Mouse (Mus musculus) liver, embryonic 13.5 days (tissue): ENCODE measurements around the gene Serp2. TPM values are rescaled to one million over a fixed set of nuclear protein-coding genes. Genes with fewer than 3 reads are reported as not detected.
"Not testable (repeated sequence)": the region's sequence is repeated elsewhere in the genome, so short reads cannot be mapped to it uniquely, and the experiment has no call there.

ENCODE experiments used
- ATAC-seq: fragments of 200-750 bp; cut with Nextera tagmentation; 2 replicates; pipeline ENCODE4 v1.8.0; 2017; ENCODE audit warnings: low read depth, mild to moderate bottlenecking, moderate number of reproducible peaks, moderate library complexity
- DNase-seq: peaks from one replicate; pipeline ENCODE4 v3.0.0; 2022
- H3K27ac ChIP-seq: fragments of 300-500 bp; sonication (generic); 2 replicates; pipeline ENCODE4 v1.5.1; 2015; ENCODE audit warnings: moderate library complexity, mild to moderate bottlenecking, inconsistent platforms
- H3K27me3 ChIP-seq: fragments of 300-500 bp; sonication (generic); 2 replicates; pipeline ENCODE4 v1.6.1; 2015; ENCODE audit warnings: mild to moderate bottlenecking, inconsistent platforms
- H3K36me3 ChIP-seq: fragments of 300-500 bp; sonication (generic); 2 replicates; pipeline ENCODE4 v1.6.1; 2015; ENCODE audit warnings: mild to moderate bottlenecking, inconsistent platforms
- H3K4me1 ChIP-seq: fragments of 300-500 bp; sonication (generic); replicated peaks from 2 replicates; pipeline ENCODE4 v1.6.1; 2015; ENCODE audit warnings: inconsistent platforms
- H3K4me2 ChIP-seq: fragments of 300-500 bp; sonication (generic); 2 replicates; pipeline ENCODE4 v1.6.1; 2015; ENCODE audit warnings: inconsistent platforms, mild to moderate bottlenecking, moderate library complexity
- H3K4me3 ChIP-seq: fragments of 300-500 bp; sonication (generic); replicated peaks from 2 replicates; pipeline ENCODE4 v1.5.1; 2015; ENCODE audit warnings: mild to moderate bottlenecking, inconsistent platforms
- H3K9ac ChIP-seq: fragments of 300-500 bp; sonication (generic); 2 replicates; pipeline ENCODE4 v1.6.1; 2015; ENCODE audit warnings: mild to moderate bottlenecking, inconsistent platforms
- H3K9me3 ChIP-seq: fragments of 300-500 bp; sonication (generic); replicated peaks from 2 replicates; pipeline ENCODE4 v1.6.1; 2016; ENCODE audit warnings: inconsistent platforms
- WGBS: fragments of 180-500 bp; shearing (Covaris S2); methylation state at CpG from one replicate; pipeline ENCODE4 v1.1.7; 2015; ENCODE audit not compliant: insufficient replicate concordance; 5-methylcytosine and 5-hydroxymethylcytosine counted together
- polyA plus RNA-seq: library from polyadenylated mRNA; unstranded; fragments of >200 nt; fragmentation: Nextera tagmentation; extraction: Ambion mirVana; gene quantifications from 2 replicates; pipeline ENCODE4 v1.2.1, GENCODE M21; 2015

The Serp2 gene
- polyA plus RNA-seq, 1 experiment from 2014 or later: 1.4 TPM

- peak overlapping the region; percentile 51 for H3K4me2 ChIP-seq
- no peaks in the 10 kb centered on the region for H3K9me3 ChIP-seq
- no peaks in the 10 kb centered on the region for H3K27me3 ChIP-seq
- 30% methylated on average over 9 of the region's 9 CpGs for whole genome bisulfite sequencing
- peaks cover 41% of the 10 kb centered on the region for H3K4me1 ChIP-seq
- H3K4me3 ChIP-seq: peak overlapping the region; percentile 18; the same call in 1 of the 2 replicates
- peak overlapping the region; percentile 40 for H3K9ac ChIP-seq
- no peak for DNase-seq
- ATAC-seq: peak; percentile 61
- no peaks in the 10 kb centered on the region for H3K36me3 ChIP-seq
- H3K27ac ChIP-seq: peak overlapping the region; percentile 82
These were observed 11.9 kb upstream of the Serp2 start for GRCm38 (mm10) chr14:76568548-76568947.

DNA sequence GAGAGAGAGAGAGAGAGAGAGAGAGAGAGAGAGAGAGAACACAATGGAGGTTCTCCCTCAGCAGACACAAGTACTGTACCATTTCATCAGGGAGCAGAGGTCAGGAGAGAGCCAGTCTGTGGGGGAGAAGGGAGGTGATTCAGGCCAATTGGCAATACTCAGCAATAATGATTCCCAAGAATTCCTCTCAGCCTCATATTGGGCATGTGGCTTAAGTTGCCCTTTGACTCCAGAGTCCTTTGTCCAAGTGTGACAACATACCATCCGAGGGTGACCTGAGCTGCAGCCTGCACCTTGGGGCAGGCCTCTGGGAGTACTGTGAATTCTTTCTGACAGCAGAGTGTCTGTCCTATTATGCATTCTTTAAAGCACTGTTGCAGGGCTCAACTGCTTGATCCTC is 10.6 kb upstream of the Serp2 start:
- DNase-seq (no peak), ATAC-seq (no peak)
- Histone ChIP-seq H3K9me3 (no peaks in the 10 kb centered on the region), H3K4me3 (no peak overlapping the region), H3K27ac (0 out of 2 replicates have a peak overlapping the region, but pooled peaks have one; percentile 41), H3K9ac (no peak overlapping the region), H3K4me1 (peaks cover 41% of the 10 kb centered on the region), H3K4me2 (no peak overlapping the region), H3K27me3 (no peaks in the 10 kb centered on the region), H3K36me3 (no peaks in the 10 kb centered on the region)
- 74% methylated on average over 1 of the region's 1 CpGs for WGBS

DNA sequence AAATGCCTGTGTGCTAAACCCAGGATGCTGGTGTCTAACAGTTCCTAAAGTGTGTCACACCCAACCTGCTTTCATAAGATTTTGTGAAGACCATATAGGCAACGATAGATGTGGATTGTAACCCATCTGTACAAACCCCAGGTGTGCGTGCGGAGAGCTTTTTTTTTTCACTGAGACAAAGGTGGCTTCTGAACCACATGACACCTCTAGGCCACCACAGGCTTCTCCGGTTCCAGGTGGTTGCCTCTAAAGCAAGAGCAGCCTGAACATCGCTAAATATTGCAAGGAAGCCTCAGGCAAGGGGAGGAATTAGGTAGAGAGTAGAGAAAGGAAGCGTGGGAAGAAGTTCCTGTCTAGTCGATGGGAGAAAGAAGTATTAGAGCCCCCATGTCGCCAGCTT is 10.0 kb upstream of the Serp2 start:
- no peak for ATAC-seq
- DNase-seq: no peak
- Histone ChIP-seq H3K9ac (no peak overlapping the region), H3K4me3 (no peak overlapping the region), H3K4me1 (peaks cover 41% of the 10 kb centered on the region), H3K27ac (no peak overlapping the region), H3K9me3 (no peaks in the 10 kb centered on the region), H3K27me3 (no peaks in the 10 kb centered on the region), H3K36me3 (no peaks in the 10 kb centered on the region), H3K4me2 (no peak overlapping the region)
- WGBS: 81% methylated on average over 8 of the region's 8 CpGs

GRCm38 (mm10) chr14:76566193-76566592 is 9.5 kb upstream of the Serp2 start:
- Histone ChIP-seq H3K4me3 (no peak overlapping the region), H3K36me3 (no peaks in the 10 kb centered on the region), H3K27me3 (no peaks in the 10 kb centered on the region), H3K27ac (no peak overlapping the region), H3K4me1 (peaks cover 42% of the 10 kb centered on the region), H3K9me3 (no peaks in the 10 kb centered on the region), H3K4me2 (no peak overlapping the region), H3K9ac (no peak overlapping the region)
- DNase-seq (no peak), ATAC-seq (no peak)
- WGBS: 74% methylated on average over 4 of the region's 4 CpGs

GRCm38 (mm10) chr14:76559208-76559607 is 2.5 kb upstream of the Serp2 start:
- H3K36me3 ChIP-seq: no peaks in the 10 kb centered on the region
- WGBS: 72% methylated on average over 2 of the region's 2 CpGs
- H3K27me3 ChIP-seq: peaks cover 44% of the 10 kb centered on the region
- no peak overlapping the region for H3K27ac ChIP-seq
- no peak for DNase-seq
- H3K9me3 ChIP-seq: no peaks in the 10 kb centered on the region
- no peak overlapping the region for H3K4me3 ChIP-seq
- no peak overlapping the region for H3K4me2 ChIP-seq
- H3K9ac ChIP-seq: no peak overlapping the region
- no peak for ATAC-seq
- peaks cover 41% of the 10 kb centered on the region for H3K4me1 ChIP-seq

DNA sequence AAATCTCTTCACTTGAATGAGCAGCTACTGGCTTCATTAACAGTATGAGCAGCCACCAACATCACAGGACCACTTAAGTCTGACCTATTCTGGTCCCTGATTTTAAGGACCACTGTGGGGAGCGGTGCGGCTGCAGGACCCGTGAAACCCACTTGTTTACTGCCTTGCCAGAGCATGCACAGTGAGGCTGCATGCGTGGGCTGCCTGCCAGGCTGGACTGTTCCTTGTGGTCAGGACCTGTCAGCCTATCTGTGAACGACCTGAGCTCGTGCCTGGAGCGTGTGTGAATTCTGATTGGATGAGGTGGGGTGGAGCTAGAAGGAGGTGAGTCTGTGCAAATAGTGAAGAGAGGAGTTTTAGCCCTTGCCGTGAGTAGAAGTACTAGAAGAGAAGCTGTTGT is 1.5 kb upstream of the Serp2 start:
- H3K27me3 ChIP-seq: peaks cover 47% of the 10 kb centered on the region
- peaks cover 41% of the 10 kb centered on the region for H3K4me1 ChIP-seq

GRCm38 (mm10) chr14:76556031-76556851 is 448 bp downstream of the Serp2 start:
- DNase-seq (no peak), ATAC-seq (peak; percentile 66)
- Histone ChIP-seq H3K9me3 (no peaks in the 10 kb centered on the region), H3K4me1 (peaks cover 41% of the 10 kb centered on the region), H3K27me3 (peaks cover 50% of the 10 kb centered on the region), H3K27ac (no peak overlapping the region), H3K36me3 (no peaks in the 10 kb centered on the region), H3K4me3 (peak overlapping the region; percentile 62), H3K4me2 (peak overlapping the region; percentile 87), H3K9ac (peak overlapping the region; percentile 66)
- 2% methylated on average over 66 of the region's 67 CpGs for WGBS

More for the DNA sequence above, 1.5 kb upstream of the Serp2 start:
- not testable (repeated sequence) for H3K36me3 ChIP-seq, H3K27ac ChIP-seq, DNase-seq, H3K9ac ChIP-seq, H3K4me3 ChIP-seq, ATAC-seq, H3K9me3 ChIP-seq
- WGBS: 33% methylated on average over 8 of the region's 8 CpGs
- H3K4me2 ChIP-seq: peak overlapping the region; percentile 28

- Histone ChIP-seq H3K9me3 (no peaks in the 10 kb centered on the region), H3K9ac (peak overlapping the region; percentile 66; the same call in 1 of the 2 replicates), H3K27ac (no peak overlapping the region), H3K27me3 (peaks cover 51% of the 10 kb centered on the region), H3K36me3 (no peaks in the 10 kb centered on the region), H3K4me3 (peak overlapping the region; percentile 62), H3K4me2 (peak overlapping the region; percentile 87), H3K4me1 (peaks cover 37% of the 10 kb centered on the region)
- DNase-seq: no peak
- ATAC-seq: no peak
- 64% methylated on average over 18 of the region's 18 CpGs for WGBS
These were observed 1.2 kb downstream of the Serp2 start for GRCm38 (mm10) chr14:76555263-76556030.

DNA sequence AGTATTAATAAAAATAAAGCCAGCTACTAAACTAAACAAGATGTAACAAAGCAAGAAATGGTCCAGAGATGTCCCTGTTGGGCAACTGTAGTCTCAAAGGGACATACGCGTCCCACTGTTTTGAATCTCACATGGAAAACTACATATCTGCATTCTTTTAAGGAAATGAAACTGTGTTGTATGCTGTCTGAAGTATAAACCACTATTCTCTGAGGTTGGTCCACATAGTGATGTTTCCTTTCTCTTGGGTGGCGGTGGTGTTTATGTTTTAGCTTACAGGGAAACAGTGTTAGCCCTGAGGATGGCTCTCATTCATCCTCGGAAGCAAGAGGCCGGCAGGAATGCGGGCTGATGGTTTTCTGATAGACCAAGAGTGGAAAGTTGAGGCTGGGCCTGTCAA is 12.6 kb downstream of the Serp2 start:
- no peak overlapping the region for H3K27ac ChIP-seq
- no peaks in the 10 kb centered on the region for H3K27me3 ChIP-seq
- ATAC-seq (no peak), DNase-seq (no peak)
- H3K36me3 ChIP-seq: no peaks in the 10 kb centered on the region
- no peak overlapping the region for H3K9ac ChIP-seq
- no peaks in the 10 kb centered on the region for H3K9me3 ChIP-seq
- no peak overlapping the region for H3K4me2 ChIP-seq
- H3K4me3 ChIP-seq: no peak overlapping the region
- H3K4me1 ChIP-seq: peaks cover 42% of the 10 kb centered on the region
- 79% methylated on average over 6 of the region's 6 CpGs for WGBS

DNA sequence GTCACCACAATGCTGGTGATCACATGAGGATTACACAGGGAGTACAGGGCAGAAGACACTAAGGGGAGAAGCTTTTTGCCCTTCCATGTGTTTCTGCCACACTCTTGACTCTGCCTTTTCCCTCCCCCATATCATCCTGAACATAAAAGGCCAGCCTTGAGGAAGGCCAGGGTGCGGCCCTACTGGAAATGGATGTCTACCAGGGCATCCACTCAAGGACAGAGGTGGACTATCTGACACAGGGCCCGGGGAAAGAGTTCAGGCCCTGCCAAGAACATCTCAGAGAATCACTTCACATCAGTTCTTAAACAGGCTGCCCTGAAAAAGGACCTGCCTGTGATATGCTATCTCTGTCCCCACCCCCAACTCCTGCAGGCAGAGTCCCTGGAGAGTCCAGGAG is 15.3 kb downstream of the Serp2 start:
- Histone ChIP-seq H3K4me2 (no peak overlapping the region), H3K4me3 (no peak overlapping the region), H3K36me3 (no peaks in the 10 kb centered on the region), H3K4me1 (peaks cover 59% of the 10 kb centered on the region), H3K9me3 (no peaks in the 10 kb centered on the region), H3K27me3 (no peaks in the 10 kb centered on the region), H3K27ac (no peak overlapping the region), H3K9ac (no peak overlapping the region)
- no peak for DNase-seq
- 46% methylated on average over 2 of the region's 2 CpGs for WGBS
- no peak for ATAC-seq

GRCm38 (mm10) chr14:76540005-76540670 is 16.6 kb downstream of the Serp2 start:
- DNase-seq: no peak
- ATAC-seq: no peak; the same call in 1 of the 2 replicates
- no peak overlapping the region for H3K4me3 ChIP-seq
- 87% methylated on average over 5 of the region's 5 CpGs for WGBS
- H3K4me1 ChIP-seq: peaks cover 69% of the 10 kb centered on the region
- no peak overlapping the region for H3K4me2 ChIP-seq
- no peak overlapping the region for H3K9ac ChIP-seq
- H3K36me3 ChIP-seq: no peaks in the 10 kb centered on the region
- no peak overlapping the region for H3K27ac ChIP-seq
- H3K27me3 ChIP-seq: no peaks in the 10 kb centered on the region
- no peaks in the 10 kb centered on the region for H3K9me3 ChIP-seq
